Mouse (Mus musculus) limb, embryonic 11.5 days (tissue): ENCODE results near the gene Rag1. TPM values are rescaled to one million over a fixed set of nuclear protein-coding genes. Genes with fewer than 3 reads are reported as not detected.
A peak's percentile ranks its signal among the peaks of the same experiment; 100 is the strongest.

Experiments
- ATAC-seq: fragments of 200-750 bp; cut with Nextera tagmentation; 2 replicates; pipeline ENCODE4 v1.8.0; 2017; ENCODE audit warnings: low read depth; ENCODE audit not compliant: insufficient number of reproducible peaks, low FRiP score, low TSS enrichment
- DNase-seq: peaks from one replicate; pipeline ENCODE4 v3.0.0-alpha.2; 2015; ENCODE audit warnings: low spot score
- H3K27ac ChIP-seq: fragments of 300-500 bp; sonication (generic); replicated peaks from 2 replicates; pipeline ENCODE4 v1.5.1; 2014; ENCODE audit warnings: low read depth, mild to moderate bottlenecking, low read length
- H3K27me3 ChIP-seq: fragments of 300-500 bp; sonication (generic); 2 replicates; pipeline ENCODE4 v1.6.1; 2014; ENCODE audit warnings: mild to moderate bottlenecking, low read length, mixed read lengths; ENCODE audit not compliant: control insufficient read depth, insufficient read depth
- H3K36me3 ChIP-seq: fragments of 300-500 bp; sonication (generic); 2 replicates; pipeline ENCODE4 v1.6.1; 2014; ENCODE audit warnings: mild to moderate bottlenecking, low read length, moderate library complexity, mixed read lengths; ENCODE audit not compliant: control insufficient read depth, insufficient read depth
- H3K4me1 ChIP-seq: fragments of 300-500 bp; sonication (generic); 2 replicates; pipeline ENCODE4 v1.6.1; 2014; ENCODE audit warnings: low read length, mixed read lengths; ENCODE audit not compliant: control insufficient read depth, insufficient read depth
- H3K4me2 ChIP-seq: fragments of 300-500 bp; sonication (generic); 2 replicates; pipeline ENCODE4 v1.6.1; 2014; ENCODE audit warnings: low read depth, mild to moderate bottlenecking, moderate library complexity; ENCODE audit not compliant: severe bottlenecking
- H3K4me3 ChIP-seq: fragments of 300-500 bp; sonication (generic); 2 replicates; pipeline ENCODE4 v1.5.1; 2014; ENCODE audit warnings: low read depth, low read length
- H3K9ac ChIP-seq: fragments of 300-500 bp; sonication (generic); 2 replicates; pipeline ENCODE4 v1.6.1; 2014; ENCODE audit warnings: mild to moderate bottlenecking, low read length
- H3K9me3 ChIP-seq: fragments of 300-500 bp; sonication (generic); 2 replicates; pipeline ENCODE4 v1.6.1; 2016; ENCODE audit warnings: low read length; ENCODE audit not compliant: control insufficient read depth
- WGBS: fragments of 180-500 bp; shearing (Covaris S2); extraction: QIAGEN DNeasy Blood & Tissue Kit; methylation state at CpG from one replicate; pipeline ENCODE4 v1.1.7; 2014; 5-methylcytosine and 5-hydroxymethylcytosine counted together
- polyA plus RNA-seq: library from polyadenylated mRNA; unstranded; fragments of >200 nt; fragmentation: Nextera tagmentation; extraction: Ambion mirVana; gene quantifications from 2 replicates; pipeline ENCODE4 v1.2.1, GENCODE M21; 2014

The Rag1 gene
- 0.56 and 0.87 TPM in 2 replicates for polyA plus RNA-seq

GRCm38 (mm10) chr2:101649114-101649671, at the start of gene Rag1, which contains the start of gene B230118H07Rik:
Gene Rag1 (minus strand): TSS chr2:101649501.
Gene B230118H07Rik (minus strand): TSS chr2:101649532.
- H3K4me1 ChIP-seq = peaks cover 5% of the 10 kb centered on the region; the same call in 1 of the 2 replicates
- no peak within 1 kb of the TSS for H3K4me3 ChIP-seq
- no peaks in the 10 kb centered on the region for H3K9me3 ChIP-seq
- H3K36me3 ChIP-seq = no peaks in the 10 kb centered on the region
- peak; percentile 61; the same call in 1 of the 2 replicates for ATAC-seq
- peak; percentile 43 for DNase-seq
- 30% methylated on average over 8 of the region's 8 CpGs for WGBS
- no peak within 1 kb of the TSS for H3K9ac ChIP-seq
- peak within 1 kb of the TSS; percentile 11 for H3K4me2 ChIP-seq
- no peaks in the 10 kb centered on the region for H3K27me3 ChIP-seq
- H3K27ac ChIP-seq = peak within 1 kb of the TSS; percentile 43

DNA sequence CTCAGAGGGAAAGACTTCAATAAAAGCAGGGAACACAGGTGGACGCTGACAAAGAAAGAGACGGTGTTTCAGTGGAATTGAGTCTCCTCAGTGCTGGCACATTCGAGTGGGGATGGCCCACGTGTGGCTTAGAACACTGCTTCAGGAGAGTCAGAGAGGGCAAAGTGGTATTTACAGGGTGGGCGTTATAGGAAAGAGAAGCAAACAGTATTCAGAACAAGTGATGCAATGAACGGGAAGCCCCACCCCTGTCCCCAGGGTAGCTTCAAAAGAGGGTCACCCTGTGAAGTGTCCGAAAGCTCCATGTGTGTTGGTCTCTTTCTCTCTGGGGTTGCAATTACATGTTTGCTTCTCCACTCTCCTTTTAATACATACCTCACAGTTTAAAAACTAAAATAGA, 46.3 kb upstream of the Rag1 start:
- Histone ChIP-seq H3K4me1 (no peaks in the 10 kb centered on the region), H3K4me2 (no peak overlapping the region), H3K4me3 (no peak overlapping the region), H3K27me3 (no peaks in the 10 kb centered on the region), H3K9ac (no peak overlapping the region), H3K9me3 (no peaks in the 10 kb centered on the region), H3K36me3 (no peaks in the 10 kb centered on the region; the same call in 1 of the 2 replicates), H3K27ac (no peak overlapping the region)
- ATAC-seq (no peak), DNase-seq (no peak)
- 92% methylated on average over 7 of the region's 7 CpGs for WGBS

DNA sequence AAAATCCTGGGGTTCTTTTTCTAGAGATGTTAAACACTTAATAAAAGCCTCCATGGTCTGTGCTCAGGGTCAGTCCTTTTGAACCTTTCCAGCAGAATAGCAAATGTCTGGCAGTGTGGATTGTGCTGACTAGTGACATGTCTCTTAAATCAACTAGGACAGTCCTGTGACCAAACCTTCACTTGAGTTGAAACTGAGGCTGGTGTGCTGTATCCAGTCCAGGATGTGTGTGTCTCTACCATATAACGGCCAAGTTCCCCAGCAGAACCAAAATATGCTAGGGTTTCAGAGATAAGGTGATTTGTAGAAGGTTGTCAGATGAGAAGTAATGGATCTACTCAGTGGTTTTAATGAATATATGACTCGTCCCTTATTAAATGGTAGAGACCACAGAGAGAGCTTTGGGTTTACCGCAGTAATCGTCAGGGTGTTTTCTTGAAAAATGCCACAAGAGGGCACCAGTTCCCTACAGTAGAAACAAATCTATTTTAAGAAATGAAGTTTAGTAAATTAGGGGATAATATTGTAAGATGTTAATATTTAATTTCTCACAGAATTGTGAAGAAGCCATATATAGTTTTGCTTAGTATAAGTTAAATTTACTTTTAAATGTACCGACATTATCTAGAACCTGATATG, 44.4 kb upstream of the Rag1 start:
- Histone ChIP-seq H3K27ac (no peak overlapping the region), H3K9ac (no peak overlapping the region), H3K36me3 (peaks cover 5% of the 10 kb centered on the region), H3K27me3 (no peaks in the 10 kb centered on the region), H3K4me1 (no peaks in the 10 kb centered on the region), H3K4me3 (no peak overlapping the region), H3K4me2 (no peak overlapping the region), H3K9me3 (no peaks in the 10 kb centered on the region)
- ATAC-seq = no peak
- WGBS = 70% methylated on average over 5 of the region's 5 CpGs
- no peak for DNase-seq

DNA sequence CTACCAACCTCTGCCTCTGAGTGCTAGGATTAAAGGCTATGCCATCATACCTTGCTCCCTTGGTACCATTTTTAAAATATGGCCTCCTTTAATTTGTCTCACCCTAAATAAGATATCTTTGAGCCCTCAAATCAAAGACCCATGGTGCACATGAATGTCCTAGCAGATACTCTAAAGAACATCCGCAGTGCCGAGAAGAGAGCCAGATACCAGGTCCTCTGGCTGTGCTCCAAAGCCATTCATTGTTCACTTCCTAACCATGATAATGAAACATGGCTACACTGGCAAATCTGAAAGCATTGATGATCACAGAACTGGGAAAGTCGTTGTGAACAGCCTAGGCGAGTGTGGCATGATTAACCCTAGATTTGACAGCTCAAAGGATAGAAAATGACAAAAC, 43.7 kb upstream of the Rag1 start:
- Histone ChIP-seq H3K4me3 (no peak overlapping the region), H3K9ac (no peak overlapping the region), H3K27ac (no peak overlapping the region), H3K27me3 (no peaks in the 10 kb centered on the region), H3K36me3 (peaks cover 5% of the 10 kb centered on the region), H3K4me2 (no peak overlapping the region), H3K9me3 (no peaks in the 10 kb centered on the region), H3K4me1 (no peaks in the 10 kb centered on the region)
- ATAC-seq (no peak), DNase-seq (no peak)
- 83% methylated on average over 4 of the region's 4 CpGs for WGBS

DNA sequence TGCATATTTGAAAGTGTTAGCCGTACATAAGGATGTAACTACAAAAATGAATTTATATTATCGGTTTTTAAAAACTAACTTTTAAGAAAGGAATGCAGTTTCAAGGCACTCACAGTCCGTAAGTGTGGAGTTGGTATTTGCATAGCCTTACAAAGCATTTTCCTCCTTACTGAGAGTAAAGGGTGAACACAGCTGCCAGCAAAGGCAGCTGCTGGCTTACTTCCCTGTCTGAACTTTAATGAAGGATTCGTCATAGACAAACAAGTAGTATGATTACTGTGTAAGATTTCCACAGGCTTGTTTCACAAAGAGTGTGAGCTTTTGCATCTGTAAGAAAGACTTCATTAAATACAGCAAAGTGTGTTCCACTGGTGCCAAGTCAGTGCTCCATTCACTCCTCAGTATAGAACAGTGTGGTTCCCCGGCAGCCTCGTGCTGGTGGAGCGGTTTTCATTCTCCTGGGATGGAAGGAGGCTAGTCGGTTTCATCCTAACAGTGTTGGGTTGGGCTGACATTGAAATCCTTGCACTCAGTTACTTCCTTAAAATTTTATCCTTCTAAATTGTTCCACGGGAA, 41.0 kb upstream of the Rag1 start:
- Histone ChIP-seq H3K4me1 (no peaks in the 10 kb centered on the region), H3K27me3 (no peaks in the 10 kb centered on the region), H3K9ac (no peak overlapping the region), H3K4me2 (no peak overlapping the region), H3K36me3 (peaks cover 7% of the 10 kb centered on the region), H3K27ac (no peak overlapping the region), H3K9me3 (no peaks in the 10 kb centered on the region), H3K4me3 (no peak overlapping the region)
- no peak for DNase-seq
- 94% methylated on average over 9 of the region's 9 CpGs for WGBS
- no peak for ATAC-seq

DNA sequence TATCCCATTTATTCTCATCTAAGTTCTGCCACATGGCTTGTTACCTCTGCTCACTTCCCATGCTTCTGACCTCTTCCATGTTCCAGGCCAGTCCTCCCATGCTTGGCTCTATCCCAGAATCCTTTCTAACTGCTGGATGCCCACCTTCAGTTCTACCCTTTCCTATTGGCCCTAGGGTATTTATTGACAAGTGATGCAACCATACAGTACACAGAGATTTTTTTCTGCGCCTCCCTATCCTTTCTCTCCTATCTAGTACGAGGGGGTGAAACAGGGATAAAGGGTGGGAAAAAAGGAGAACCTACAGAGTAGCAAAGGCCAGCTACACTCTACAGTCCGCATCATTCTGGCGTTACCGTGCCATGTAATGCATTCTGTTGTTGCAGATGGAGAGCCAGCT, 38.7 kb upstream of the Rag1 start:
- Histone ChIP-seq H3K4me1 (no peaks in the 10 kb centered on the region), H3K27me3 (no peaks in the 10 kb centered on the region), H3K27ac (no peak overlapping the region), H3K9ac (no peak overlapping the region), H3K36me3 (peaks cover 7% of the 10 kb centered on the region), H3K9me3 (no peaks in the 10 kb centered on the region), H3K4me3 (no peak overlapping the region), H3K4me2 (no peak overlapping the region)
- DNase-seq (no peak), ATAC-seq (no peak)
- WGBS = 93% methylated on average over 5 of the region's 5 CpGs

DNA sequence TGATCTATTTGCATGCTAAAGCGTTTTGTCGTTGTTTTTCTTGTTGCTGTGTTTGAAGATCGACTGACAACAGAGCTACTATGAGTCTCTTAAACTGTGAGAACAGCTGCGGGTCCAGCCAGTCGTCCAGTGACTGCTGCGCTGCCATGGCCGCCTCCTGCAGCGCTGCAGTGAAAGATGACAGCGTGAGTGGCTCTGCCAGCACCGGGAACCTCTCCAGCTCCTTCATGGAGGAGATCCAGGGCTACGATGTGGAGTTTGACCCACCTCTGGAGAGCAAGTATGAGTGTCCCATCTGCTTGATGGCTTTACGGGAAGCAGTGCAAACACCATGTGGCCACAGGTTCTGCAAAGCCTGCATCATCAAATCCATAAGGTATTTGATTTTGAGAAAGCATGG, 35.1 kb upstream of the Rag1 start:
- ATAC-seq (no peak), DNase-seq (no peak)
- Histone ChIP-seq H3K27me3 (no peaks in the 10 kb centered on the region), H3K4me1 (0 out of 2 replicates have a peak, but pooled peaks cover 1% of the 10 kb centered on the region), H3K9ac (no peak overlapping the region), H3K36me3 (peaks cover 3% of the 10 kb centered on the region), H3K4me3 (no peak overlapping the region), H3K9me3 (no peaks in the 10 kb centered on the region), H3K27ac (no peak overlapping the region), H3K4me2 (no peak overlapping the region)
- WGBS = 94% methylated on average over 12 of the region's 12 CpGs

DNA sequence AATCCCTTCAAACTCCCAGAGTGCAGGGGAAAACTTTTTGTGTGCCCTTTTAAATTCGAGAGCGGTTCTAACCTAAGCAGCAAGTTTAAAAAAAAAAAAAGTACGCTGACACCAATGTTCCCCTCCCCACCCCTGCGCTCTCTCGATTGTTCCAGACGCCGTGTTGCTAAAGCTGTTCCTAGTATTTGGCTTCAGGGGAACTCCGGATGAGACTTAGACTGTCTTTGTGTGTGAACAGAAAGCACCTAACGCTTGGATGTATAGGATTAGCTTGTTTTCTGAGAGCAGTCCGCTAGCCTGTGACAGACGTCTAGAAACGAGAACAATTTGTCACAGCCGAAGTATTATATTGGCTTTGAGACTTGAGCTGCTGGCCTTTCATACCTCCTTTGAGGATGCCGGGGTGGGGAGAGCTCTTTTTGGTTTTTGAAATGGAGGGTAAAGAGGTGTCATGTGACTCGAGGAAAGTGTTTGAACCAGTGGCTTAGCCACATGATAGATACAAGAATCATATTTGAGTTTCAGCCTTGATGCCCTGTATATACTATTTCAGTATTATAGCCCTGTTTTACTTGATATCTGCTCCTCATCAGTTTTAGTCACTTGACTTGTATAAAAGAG, 30.0 kb upstream of the Rag1 start:
- H3K27ac ChIP-seq = no peak overlapping the region
- peak overlapping the region; percentile 98 for H3K4me3 ChIP-seq
- peak overlapping the region; percentile 68 for H3K4me2 ChIP-seq
- no peaks in the 10 kb centered on the region for H3K9me3 ChIP-seq
- no peaks in the 10 kb centered on the region; the same call in 1 of the 2 replicates for H3K36me3 ChIP-seq
- H3K27me3 ChIP-seq = no peaks in the 10 kb centered on the region
- DNase-seq (peak; percentile 32), ATAC-seq (no peak)
- H3K4me1 ChIP-seq = 0 out of 2 replicates have a peak, but pooled peaks cover 3% of the 10 kb centered on the region
- peak overlapping the region; percentile 90 for H3K9ac ChIP-seq
- WGBS = 7% methylated on average over 15 of the region's 15 CpGs
